Mouse (Mus musculus): ENCODE results near the gene Zbtb8os.

The Zbtb8os gene

GRCm38 (mm10) chr4:129335216-129336074 lies at the start of gene Zbtb8os, which contains the start of gene Rbbp4:
Gene Zbtb8os (plus strand): TSS chr4:129335695.
Gene Rbbp4 (minus strand): TSS chr4:129335370.
- DNase-seq (ENCODE audit: low read depth): peak; percentile 99

- DNase-seq (ENCODE audit: low read depth): no peak
These were observed 49.4 kb upstream of the Zbtb8os start for GRCm38 (mm10) chr4:129286001-129286682.

GRCm38 (mm10) chr4:129286683-129287471 lies 48.6 kb upstream of the Zbtb8os start:
- DNase-seq (ENCODE audit: low read depth): no peak

- no peak for DNase-seq (ENCODE audit: low read depth)
These were observed 48.0 kb upstream of the Zbtb8os start, which contains the start of gene Sync for GRCm38 (mm10) chr4:129287472-129287981. Gene Sync (plus strand): TSS chr4:129287617.

GRCm38 (mm10) chr4:129288067-129288466 lies 47.4 kb upstream of the Zbtb8os start:
- DNase-seq (ENCODE audit: low read depth): no peak

- no peak for DNase-seq (ENCODE audit: low read depth)
These were observed 45.8 kb upstream of the Zbtb8os start for GRCm38 (mm10) chr4:129289671-129290070.

GRCm38 (mm10) chr4:129292831-129293230 lies 42.7 kb upstream of the Zbtb8os start:
- no peak for DNase-seq (ENCODE audit: low read depth)

GRCm38 (mm10) chr4:129293702-129294101 lies 41.8 kb upstream of the Zbtb8os start:
- no peak for DNase-seq (ENCODE audit: low read depth)

GRCm38 (mm10) chr4:129295188-129295587 lies 40.3 kb upstream of the Zbtb8os start:
- DNase-seq (ENCODE audit: low read depth): peak; percentile 81

- DNase-seq (ENCODE audit: low read depth): no peak
These were observed 39.4 kb upstream of the Zbtb8os start for GRCm38 (mm10) chr4:129296066-129296465.

- peak; percentile 45 for DNase-seq (ENCODE audit: low read depth)
These were observed 37.8 kb upstream of the Zbtb8os start for GRCm38 (mm10) chr4:129297724-129298123.

- DNase-seq (ENCODE audit: low read depth): no peak
These were observed 36.4 kb upstream of the Zbtb8os start for GRCm38 (mm10) chr4:129299121-129299520.

- DNase-seq (ENCODE audit: low read depth): no peak
These were observed 32.1 kb upstream of the Zbtb8os start for GRCm38 (mm10) chr4:129303401-129303800.

GRCm38 (mm10) chr4:129303816-129304215 lies 31.7 kb upstream of the Zbtb8os start:
- no peak for DNase-seq (ENCODE audit: low read depth)

- DNase-seq (ENCODE audit: low read depth): peak; percentile 17
These were observed 31.2 kb upstream of the Zbtb8os start for GRCm38 (mm10) chr4:129304306-129304705.

- no peak for DNase-seq (ENCODE audit: low read depth)
These were observed 27.6 kb upstream of the Zbtb8os start for GRCm38 (mm10) chr4:129307936-129308335.

- no peak for DNase-seq (ENCODE audit: low read depth)
These were observed 21.6 kb upstream of the Zbtb8os start for GRCm38 (mm10) chr4:129313886-129314285.

- no peak for DNase-seq (ENCODE audit: low read depth)
These were observed 14.6 kb upstream of the Zbtb8os start for GRCm38 (mm10) chr4:129320876-129321275.

GRCm38 (mm10) chr4:129322042-129322441 lies 13.5 kb upstream of the Zbtb8os start:
- no peak for DNase-seq (ENCODE audit: low read depth)

GRCm38 (mm10) chr4:129323491-129323890 lies 12.0 kb upstream of the Zbtb8os start:
- peak; percentile 39 for DNase-seq (ENCODE audit: low read depth)

- DNase-seq (ENCODE audit: low read depth): no peak
These were observed 10.7 kb upstream of the Zbtb8os start for GRCm38 (mm10) chr4:129324756-129325155.

- DNase-seq (ENCODE audit: low read depth): no peak
These were observed 9.3 kb upstream of the Zbtb8os start for GRCm38 (mm10) chr4:129326191-129326590.

All from 416B (cell line).